Mouse (Mus musculus): ENCODE data around the gene Gsg1l2.

- TF ChIP-seq MXI1 (IDR thresholded peaks at IDR 0.05; ENCODE audit: low read depth, low read length) (no peak), POLR2A (IDR thresholded peaks at IDR 0.05; ENCODE audit: low read depth, low read length) (no peak), CTCF (conservative IDR thresholded peaks at IDR 0.05 in 1 of 2, IDR thresholded peaks at IDR 0.05 in 1 of 2; ENCODE audit: low read depth in 2 of 2, low read length in 2 of 2) (no peak), RAD21 (IDR thresholded peaks at IDR 0.05; ENCODE audit: low read depth, low read length) (no peak), POLR2AphosphoS2 (IDR thresholded peaks at IDR 0.05; ENCODE audit: low read depth, low read length) (no peak)
Measured at GRCm38 (mm10) chr11:67829530-67829929, 55.1 kb downstream of the Gsg1l2 start.
